Mouse (Mus musculus) mammary gland, adult 2 months (tissue): ENCODE measurements around the gene Tmem98. TPM values are rescaled to one million over a fixed set of nuclear protein-coding genes. Genes with fewer than 3 reads are reported as not detected.

Experiments used
- polyA plus RNA-seq: library from polyadenylated mRNA; depleted of rRNA; stranded (reverse); fragments of >200 nt; gene quantifications from 2 replicates; pipeline ENCODE4 v1.2.3, GENCODE M21; 2012; ENCODE audit warnings: low replicate concordance; rRNA removed

Gene Tmem98
- polyA plus RNA-seq = 26.9 TPM in 2 replicates

GRCm38 (mm10) chr11:80809993-80810821 lies at the start of gene Tmem98:
Gene Tmem98, plus strand, starts transcription at chr11:80810175.

GRCm38 (mm10) chr11:80779527-80780344 lies 30.2 kb upstream of the Tmem98 start, which contains the start of gene Myo1d:
Gene Myo1d, minus strand, starts transcription at chr11:80780025.

GRCm38 (mm10) chr11:80858065-80858464 lies 48.1 kb downstream of the Tmem98 start, which contains the start of gene Spaca3:
Gene Spaca3, plus strand, starts transcription at chr11:80858365.

Other genes with a start within 250 kb of the Tmem98 start
- 10.4 and 11.6 TPM in 2 replicates for gene Myo1d, start 30.1 kb upstream of the Tmem98 start, polyA plus RNA-seq
- gene Spaca3, start 48.2 kb downstream of the Tmem98 start, polyA plus RNA-seq = 0.20 TPM in 1 of 2 replicates, not detected in the other